Mouse (Mus musculus) olfactory bulb, adult 2 months (tissue): ENCODE data around the gene Vpreb3. TPM values are rescaled to one million over a fixed set of nuclear protein-coding genes. Genes with fewer than 3 reads are reported as not detected.
A peak's percentile ranks its signal among the peaks of the same experiment; 100 is the strongest.

Experiments used
- H3K27ac ChIP-seq: fragments of 200-500 bp; 2 replicates; pipeline ENCODE4 v1.5.1; 2012; ENCODE audit warnings: low read depth, low read length; ENCODE audit not compliant: insufficient read depth
- H3K4me1 ChIP-seq: fragments of 200-500 bp; 2 replicates; pipeline ENCODE4 v1.6.1; 2012; ENCODE audit warnings: low read length; ENCODE audit not compliant: control insufficient read depth, insufficient read depth
- H3K4me3 ChIP-seq: fragments of 200-500 bp; 2 replicates; pipeline ENCODE4 v1.5.1; 2012; ENCODE audit warnings: mild to moderate bottlenecking, low read depth, low read length, moderate library complexity; ENCODE audit not compliant: insufficient read depth
- CTCF ChIP-seq: fragments of 200-500 bp; IDR thresholded peaks from 2 replicates; pipeline ENCODE4 v1.5.1; 2012; ENCODE audit warnings: low read depth, mild to moderate bottlenecking, low read length, moderate library complexity; ENCODE audit not compliant: insufficient read depth
- POLR2A ChIP-seq: fragments of 200-500 bp; IDR thresholded peaks from 2 replicates; pipeline ENCODE4 v1.6.1; 2012; ENCODE audit warnings: mild to moderate bottlenecking, low read depth, low read length, moderate library complexity; ENCODE audit not compliant: insufficient read depth
- WGBS: fragments of 180-500 bp; shearing (Covaris S2); methylation state at CpG from one replicate; pipeline ENCODE4 v1.1.7; 2018; 5-methylcytosine and 5-hydroxymethylcytosine counted together
- polyA plus RNA-seq: library from polyadenylated mRNA; stranded (reverse); fragments of >200 nt; gene quantifications from 2 replicates; pipeline ENCODE4 v1.2.4, GENCODE M21; 2012; ENCODE audit warnings: low replicate concordance; ENCODE audit not compliant: missing spikeins, insufficient read depth, insufficient read length

The Vpreb3 gene
- polyA plus RNA-seq, 1 experiment, result not detected

DNA sequence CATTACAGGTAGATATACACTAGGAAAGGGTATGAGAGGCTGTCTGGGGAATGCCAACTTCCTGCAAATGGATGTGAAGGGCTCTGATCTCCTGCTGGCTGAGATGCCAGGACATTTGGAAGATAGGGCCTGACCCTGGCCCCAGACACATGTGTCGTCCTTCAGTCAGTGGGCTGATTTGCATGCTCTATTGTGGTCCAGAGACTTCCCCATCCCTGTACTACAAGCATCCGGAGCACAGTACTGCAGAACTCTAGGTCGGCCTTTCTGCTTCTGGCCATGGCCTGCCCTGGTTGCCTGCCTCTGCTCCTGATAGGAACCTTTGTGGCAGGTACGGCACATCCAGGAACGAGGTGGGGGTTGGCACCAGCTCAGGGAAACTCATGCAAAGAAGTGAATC is 5.2 kb downstream of the Vpreb3 start:
- Histone ChIP-seq H3K4me3 (no peak overlapping the region), H3K27ac (no peak overlapping the region), H3K4me1 (peaks cover 12% of the 10 kb centered on the region)
- 84% methylated on average over 5 of the region's 5 CpGs for WGBS
- TF ChIP-seq POLR2A, result no peak
- no peak for TF ChIP-seq CTCF

DNA sequence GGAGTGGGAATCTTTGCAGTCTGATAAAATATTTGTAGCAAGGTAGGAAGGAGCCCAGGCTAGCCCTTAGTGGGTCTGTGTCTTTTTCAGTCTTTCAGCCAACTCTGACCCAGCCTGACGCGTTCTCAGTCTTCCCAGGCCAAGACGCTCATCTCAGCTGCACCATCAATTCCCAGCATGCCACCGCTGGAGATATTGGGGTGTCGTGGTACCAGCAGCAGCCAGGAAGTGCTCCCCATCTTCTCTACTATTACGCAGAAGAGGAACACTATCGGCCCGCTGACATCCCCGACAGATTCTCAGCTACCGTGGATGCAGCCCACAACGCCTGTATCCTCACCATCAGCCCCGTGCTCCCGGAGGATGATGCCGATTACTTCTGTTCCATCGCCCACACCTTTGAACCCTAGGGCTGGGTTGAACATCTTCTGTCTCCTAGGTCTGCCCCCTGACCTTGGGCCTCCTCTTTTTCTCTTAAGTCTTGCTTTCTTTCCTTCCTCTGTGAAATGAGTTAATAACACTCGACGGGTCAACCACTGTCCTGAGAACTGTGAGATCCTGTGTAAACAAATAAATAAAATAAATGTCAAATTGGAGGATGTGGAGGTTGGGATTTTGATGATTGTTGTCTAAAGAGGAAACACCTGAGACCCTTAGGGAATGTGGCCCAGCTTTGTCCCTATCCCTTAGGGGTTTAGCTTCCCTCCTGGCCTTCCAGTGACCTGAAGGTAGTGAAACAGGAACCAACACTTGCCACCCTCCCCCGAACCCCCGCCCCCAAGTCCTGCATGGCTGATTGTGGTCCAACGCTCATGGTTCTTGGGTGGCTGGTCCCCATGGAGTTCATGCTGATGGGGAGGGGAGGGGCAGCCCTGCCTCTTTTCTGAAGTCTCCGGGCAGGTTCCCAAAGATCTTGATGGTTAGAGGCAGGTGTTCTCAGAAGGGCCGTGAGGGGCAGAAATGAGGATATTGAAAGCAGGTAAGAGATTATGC is 6.5 kb downstream of the Vpreb3 start:
- Histone ChIP-seq H3K4me3 (no peak overlapping the region), H3K4me1 (peaks cover 14% of the 10 kb centered on the region), H3K27ac (no peak overlapping the region)
- TF ChIP-seq CTCF (no peak), POLR2A (no peak)
- 89% methylated on average over 22 of the region's 22 CpGs for WGBS

DNA sequence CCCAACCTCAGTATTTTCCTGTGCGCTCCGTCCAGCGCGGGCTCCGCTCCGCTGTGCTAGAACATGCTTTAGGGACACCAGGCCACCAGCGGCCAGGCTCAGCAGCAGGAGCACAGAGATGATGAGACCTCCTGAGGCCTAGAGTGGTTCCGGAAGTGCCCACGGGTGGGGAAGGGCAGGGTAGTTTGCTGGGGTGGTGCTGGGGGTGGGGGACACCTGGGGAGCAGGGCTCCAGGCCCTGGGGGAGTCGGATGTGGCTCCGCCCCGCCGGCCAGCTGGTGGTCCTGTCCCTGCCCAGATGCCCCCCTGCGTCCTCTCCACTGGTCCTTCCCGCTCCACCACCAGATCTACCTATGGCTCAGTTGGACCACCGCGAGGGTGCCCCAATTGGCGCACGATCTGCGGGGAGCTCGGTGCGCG is 7.9 kb downstream of the Vpreb3 start:
- Histone ChIP-seq H3K27ac (no peak overlapping the region), H3K4me3 (peak overlapping the region; percentile 36), H3K4me1 (peaks cover 16% of the 10 kb centered on the region)
- no peak for TF ChIP-seq CTCF
- no peak for TF ChIP-seq POLR2A
- 14% methylated on average over 23 of the region's 23 CpGs for WGBS

DNA sequence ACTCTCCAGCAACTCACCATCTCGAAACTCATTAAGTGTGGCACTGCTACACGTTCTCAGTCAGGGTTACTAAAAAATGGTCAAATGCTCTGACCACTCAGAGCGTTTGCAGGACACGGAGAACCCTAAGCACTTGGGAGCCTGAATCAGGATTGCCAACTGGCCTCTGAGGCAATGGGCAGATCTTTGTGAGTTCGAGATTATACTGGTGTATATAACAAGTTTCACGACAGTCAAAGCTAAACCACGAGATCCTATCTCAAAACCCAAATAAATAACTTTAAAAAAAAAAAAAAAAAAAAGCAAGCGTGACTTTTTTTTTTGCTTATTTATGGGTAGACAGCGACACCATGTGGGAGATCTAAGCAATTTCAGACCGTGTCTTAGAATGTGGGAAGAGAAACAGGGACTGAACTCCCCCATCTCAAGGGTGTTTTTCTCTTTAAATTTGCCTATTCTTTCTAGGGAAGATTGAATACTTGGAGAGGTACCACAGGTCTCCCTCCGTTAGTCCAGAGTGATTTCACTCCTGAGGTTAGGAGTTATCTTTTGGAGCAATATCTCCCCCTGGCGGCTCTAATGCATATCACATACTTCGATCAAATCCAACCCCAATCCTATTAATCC is 8.7 kb downstream of the Vpreb3 start:
- no peak overlapping the region for H3K27ac ChIP-seq
- 2% methylated on average over 13 of the region's 13 CpGs for WGBS
- no peak for TF ChIP-seq POLR2A
- TF ChIP-seq CTCF, result no peak
- peak overlapping the region; percentile 36 for H3K4me3 ChIP-seq
- peaks cover 16% of the 10 kb centered on the region for H3K4me1 ChIP-seq

DNA sequence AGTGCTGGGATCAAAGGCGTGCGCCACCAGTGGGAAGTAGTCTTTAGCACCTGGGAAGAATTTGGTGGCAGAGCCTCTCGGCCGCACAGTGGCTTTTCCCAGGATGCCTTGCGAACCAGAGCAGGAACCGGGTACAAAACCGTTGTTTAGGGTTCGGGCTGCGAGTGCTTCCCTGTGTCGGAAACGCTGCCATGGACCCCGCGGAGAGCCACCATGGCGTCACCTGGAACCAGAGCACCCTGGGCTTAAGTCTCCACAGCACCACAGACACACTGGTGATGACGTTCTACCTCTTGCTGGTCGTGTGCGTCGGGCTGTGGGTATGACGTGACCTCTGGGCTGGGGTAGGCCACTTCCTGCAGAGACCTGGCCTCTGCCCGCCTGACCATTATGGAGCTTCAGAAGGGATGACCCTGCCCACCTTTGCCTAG is 11.5 kb downstream of the Vpreb3 start, which contains the start of gene Gm5134:
Gm5134 (plus strand) TSS at position 134 of the 431 bp plus-strand sequence.
- Histone ChIP-seq H3K4me1 (peaks cover 16% of the 10 kb centered on the region), H3K27ac (no peak within 1 kb of the TSS), H3K4me3 (peak within 1 kb of the TSS; percentile 12; the same call in 1 of the 2 replicates)
- WGBS, result 37% methylated on average over 20 of the region's 20 CpGs
- TF ChIP-seq POLR2A (no peak), CTCF (no peak)

DNA sequence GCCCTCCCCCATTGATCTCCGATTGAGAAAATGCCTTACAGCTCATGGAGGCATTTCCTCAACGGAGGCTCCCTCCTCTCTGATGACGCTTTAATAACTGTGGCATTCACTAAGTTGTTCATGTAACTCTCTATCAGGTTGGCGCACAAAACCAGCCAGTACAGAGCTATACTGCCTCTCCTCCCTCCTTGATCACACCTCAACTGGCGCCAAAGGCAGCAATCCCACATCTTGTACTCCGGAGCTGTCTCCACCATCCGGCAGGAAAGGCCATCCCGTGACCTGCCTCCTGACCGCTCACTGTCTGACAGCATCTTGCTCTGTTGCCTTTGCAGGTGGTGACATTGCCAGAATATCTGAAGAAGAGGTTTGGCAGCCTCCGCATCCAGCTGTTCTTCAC is 31.0 kb downstream of the Vpreb3 start:
- no peaks in the 10 kb centered on the region for H3K4me1 ChIP-seq
- no peak for TF ChIP-seq POLR2A
- no peak for TF ChIP-seq CTCF
- H3K4me3 ChIP-seq, result no peak overlapping the region
- no peak overlapping the region for H3K27ac ChIP-seq
- 86% methylated on average over 10 of the region's 10 CpGs for WGBS

DNA sequence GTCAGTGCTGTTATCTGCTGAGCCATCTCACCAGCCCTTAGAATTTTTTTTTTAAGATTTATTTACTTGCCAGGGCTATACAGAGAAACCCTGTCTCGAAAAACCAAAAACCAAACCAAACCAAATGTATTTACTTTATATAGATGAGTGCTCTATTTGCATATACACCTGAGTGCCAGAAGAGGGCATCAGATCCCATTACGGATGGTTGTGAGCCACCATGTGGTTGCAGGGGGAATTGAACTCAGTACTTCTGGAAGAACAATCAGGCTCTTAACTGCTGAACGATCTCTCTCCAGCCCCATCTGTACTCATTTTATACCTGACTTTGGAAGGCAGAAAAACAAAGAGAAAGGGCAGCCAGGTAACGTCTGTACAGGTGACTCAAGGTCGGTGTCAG is 32.4 kb downstream of the Vpreb3 start:
- TF ChIP-seq CTCF (no peak), POLR2A (no peak)
- WGBS, result 77% methylated on average over 5 of the region's 5 CpGs

DNA sequence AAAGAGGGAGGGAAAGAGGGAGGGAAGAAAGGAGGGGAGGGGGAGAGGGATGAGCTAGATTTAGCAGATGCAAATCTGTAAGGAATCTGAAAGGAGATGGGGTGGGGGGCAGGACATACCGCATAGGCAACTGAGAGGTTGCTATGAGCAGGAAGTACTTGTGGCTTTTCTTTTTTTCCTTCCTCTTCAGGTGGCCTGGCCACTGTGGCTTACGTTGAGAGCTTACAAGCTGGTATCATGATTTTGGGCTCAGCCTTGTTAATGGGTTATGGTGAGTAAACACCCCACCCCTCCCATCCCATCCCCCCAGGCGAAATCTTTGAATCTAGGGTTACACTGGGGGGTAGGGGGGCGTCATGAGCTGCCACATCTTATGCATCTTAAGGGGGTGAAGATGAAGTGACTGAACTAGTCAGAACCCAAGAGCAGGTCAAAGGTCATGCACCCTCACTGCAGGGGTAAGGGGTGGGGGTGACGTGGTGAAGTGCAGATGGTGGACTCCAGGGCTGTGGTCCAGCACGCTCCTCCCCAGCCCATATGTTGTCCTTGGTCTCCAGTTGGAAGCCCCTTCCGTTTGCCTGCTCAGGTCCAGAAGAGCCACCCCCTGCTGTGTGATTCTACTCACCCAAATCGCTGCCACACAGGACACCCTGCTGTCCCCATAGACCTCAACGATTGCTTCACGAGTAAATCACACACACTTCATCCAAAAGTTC is 35.4 kb downstream of the Vpreb3 start:
- TF ChIP-seq CTCF, result no peak
- TF ChIP-seq POLR2A, result no peak
- no peaks in the 10 kb centered on the region for H3K4me1 ChIP-seq
- H3K27ac ChIP-seq, result no peak overlapping the region
- no peak overlapping the region for H3K4me3 ChIP-seq
- 44% methylated on average over 10 of the region's 10 CpGs for WGBS

More for the DNA sequence above, 32.4 kb downstream of the Vpreb3 start:
- Histone ChIP-seq H3K4me3 (no peak overlapping the region), H3K27ac (no peak overlapping the region), H3K4me1 (no peaks in the 10 kb centered on the region)
